Mouse (Mus musculus) right cerebral cortex, postnatal 25 days (tissue): ENCODE data around the gene Brca1.
A peak's percentile ranks its signal among the peaks of the same experiment; 100 is the strongest.
"Not testable (repeated sequence)": the region's sequence is repeated elsewhere in the genome, so short reads cannot be mapped to it uniquely, and the experiment has no call there.

Source experiments
- DNase-seq: peaks from one replicate; pipeline ENCODE4 v3.0.0; 2022

The Brca1 gene

DNA sequence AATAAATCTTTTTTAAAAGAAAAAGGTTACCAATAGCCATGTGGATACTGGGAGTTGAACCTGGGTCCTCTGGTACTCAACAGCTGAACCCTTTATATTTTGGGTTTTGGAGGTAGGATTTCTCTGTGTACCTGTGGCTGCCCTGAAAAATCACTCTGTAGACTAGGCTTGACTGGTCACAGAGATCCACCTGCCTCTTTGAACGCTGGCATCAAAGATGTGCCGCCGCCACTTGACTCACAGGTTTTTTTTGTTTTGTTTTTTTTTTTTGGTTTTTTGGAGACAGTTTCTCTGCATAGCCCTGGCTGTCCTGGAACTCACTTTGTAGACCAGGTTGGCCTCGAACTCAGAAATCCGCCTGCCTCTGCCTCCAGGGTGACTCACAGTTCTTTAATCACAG, 104.0 kb downstream of the Brca1 start:
- DNase-seq: no peak

DNA sequence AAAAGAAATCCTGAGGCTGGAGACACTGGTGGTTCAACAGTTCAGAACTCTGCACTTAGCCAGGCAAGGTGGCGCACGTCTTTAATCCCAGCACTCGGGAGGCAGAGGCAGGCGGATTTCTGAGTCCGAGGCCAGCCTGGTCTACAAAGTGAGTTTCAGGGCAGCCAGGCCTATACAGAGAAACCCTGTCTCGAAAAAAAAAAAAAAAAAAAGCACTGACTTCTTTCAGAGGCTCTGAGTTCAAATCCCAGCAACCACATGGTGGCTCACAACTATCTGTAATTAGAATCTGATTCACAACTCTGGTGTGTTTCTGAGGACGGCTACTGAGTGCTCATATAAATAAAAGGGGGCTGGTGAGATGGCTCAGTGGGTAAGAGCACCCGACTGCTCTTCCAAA, 104.9 kb downstream of the Brca1 start:
- DNase-seq: not testable (repeated sequence)

DNA sequence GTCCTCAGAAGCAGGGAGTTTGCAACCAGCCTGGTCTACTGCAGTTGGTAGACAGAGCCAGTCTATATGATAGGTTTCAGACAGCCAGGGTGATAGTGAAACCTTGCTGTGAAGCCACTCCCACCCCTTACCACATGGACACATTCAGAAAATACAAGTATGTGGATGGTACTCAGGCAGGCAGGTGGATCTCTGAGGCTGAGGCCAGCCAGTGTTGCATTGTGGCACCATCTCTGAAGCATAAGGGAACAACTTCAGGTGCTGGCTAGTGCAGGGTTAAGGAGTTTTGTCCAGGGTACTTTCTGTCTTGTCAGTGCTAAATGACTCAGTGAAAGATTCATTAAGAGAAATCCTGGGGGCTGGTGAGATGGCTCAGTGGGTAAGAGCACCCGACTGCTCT, 105.4 kb downstream of the Brca1 start:
- no peak for DNase-seq

DNA sequence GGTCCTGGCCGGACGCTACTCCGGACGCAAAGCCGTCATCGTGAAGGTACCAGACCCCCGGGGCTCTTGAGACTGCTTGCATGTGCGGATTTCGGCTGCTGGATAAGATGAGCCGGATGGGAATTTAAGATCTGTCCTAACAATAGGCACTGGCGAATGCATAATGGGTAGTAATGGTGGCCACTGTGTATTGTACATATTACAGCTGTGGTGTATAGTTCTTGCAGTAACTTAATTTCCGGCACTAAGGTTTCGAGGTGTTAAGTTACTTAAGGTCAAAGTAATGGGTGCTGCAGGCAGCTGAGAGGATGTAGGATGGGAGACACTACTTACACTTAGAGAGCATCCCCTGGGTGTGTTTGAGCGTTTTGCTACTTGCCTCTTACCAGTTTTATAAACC, 109.0 kb downstream of the Brca1 start:
- DNase-seq: no peak

DNA sequence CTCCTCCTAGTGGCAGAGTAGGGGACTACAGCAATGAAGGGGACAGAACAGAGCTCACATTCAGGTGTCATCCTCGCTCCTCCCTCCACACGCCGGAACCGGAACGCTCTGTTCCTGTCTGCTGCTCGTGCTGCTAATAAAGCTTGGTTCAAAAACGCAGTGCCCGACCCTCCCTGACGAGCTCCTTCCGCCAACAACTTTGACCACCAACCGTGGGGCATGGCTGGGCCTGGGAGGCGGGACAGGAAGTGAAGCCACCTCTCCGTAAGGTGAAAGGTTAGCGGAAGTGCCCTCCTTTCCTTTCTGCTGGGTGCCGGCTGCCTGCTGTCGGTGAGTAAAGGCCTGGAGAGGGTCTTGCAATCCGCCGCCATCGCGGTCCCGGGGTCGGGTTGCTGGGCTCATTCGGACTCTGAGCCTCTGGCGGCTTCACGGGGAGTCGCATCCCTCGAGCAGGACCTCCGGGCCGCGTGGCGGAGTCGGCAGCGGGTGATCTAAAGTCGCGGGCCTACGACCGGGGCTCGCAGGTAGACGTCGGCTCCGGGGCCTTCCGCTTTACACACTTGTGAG, 109.5 kb downstream of the Brca1 start, which contains the start of gene Rpl27:
Gene Rpl27, plus strand, starts transcription at position 172 of the 567 bp plus-strand sequence.
- DNase-seq: peak; percentile 97

DNA sequence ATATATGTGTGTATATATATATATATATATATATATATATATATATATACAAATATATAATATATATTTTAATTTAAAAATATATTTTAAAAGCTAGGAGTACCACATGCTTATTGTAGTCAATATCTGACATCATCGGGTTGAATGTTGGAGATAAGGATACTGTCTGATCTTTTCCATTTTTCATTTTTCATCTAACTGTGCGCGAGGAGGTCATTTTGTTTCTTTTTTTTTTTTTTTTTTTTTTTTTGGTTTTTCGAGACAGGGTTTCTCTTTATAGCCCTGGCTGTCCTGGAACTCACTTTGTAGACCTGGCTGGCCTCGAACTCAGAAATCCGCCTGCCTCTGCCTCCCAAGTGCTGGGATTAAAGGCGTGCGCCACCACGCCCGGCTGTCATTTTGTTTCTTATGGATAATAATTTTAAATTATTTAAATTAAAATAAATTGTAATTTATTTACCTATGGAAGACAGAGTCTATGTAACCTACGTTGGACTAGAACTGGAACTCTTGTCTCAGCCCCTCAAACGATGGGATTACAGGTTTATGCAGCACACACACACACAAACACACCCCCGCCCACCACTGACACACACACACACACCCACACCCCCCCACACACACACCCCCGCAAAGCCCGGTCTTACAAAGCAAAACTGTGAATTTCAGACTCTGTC, 110.2 kb downstream of the Brca1 start:
- not testable (repeated sequence) for DNase-seq
